7 mouse cellular contexts compared by ENCODE assay signal in genomic region chr11:120582268-120582981, GRCm38 (mm10). TPM values are rescaled to one million over a fixed set of nuclear protein-coding genes. Genes with fewer than 3 reads are reported as not detected.
DNase-seq lines count a peak whose midpoint lies in the region; ATAC-seq and TF ChIP-seq lines count a peak whose summit lies in the region.

No protein-coding gene starts in this region.

- peak overlapping the region; percentile 84 for H3K27ac ChIP-seq in forebrain, embryonic 11.5 days (ENCODE audit: low read depth, low read length)
- peak overlapping the region; percentile 93 for H3K27ac ChIP-seq in intestine, embryonic 16.5 days (ENCODE audit: low read length)
- peak overlapping the region; percentile 95 for H3K27ac ChIP-seq in lung, postnatal 0 days (ENCODE audit: low read length)

- H3K9me3 ChIP-seq in G1E (replicated peaks): no peaks in the 10 kb centered on the region; the same call in 1 of the 2 replicates
- H3K9me3 ChIP-seq in forebrain, embryonic 11.5 days (ENCODE audit: control insufficient read depth, low read length): peaks cover 3% of the 10 kb centered on the region; the same call in 1 of the 2 replicates
- no peaks in the 10 kb centered on the region for H3K9me3 ChIP-seq in intestine, embryonic 16.5 days (ENCODE audit: control insufficient read depth, low read length)
- no peaks in the 10 kb centered on the region for H3K9me3 ChIP-seq in lung, postnatal 0 days (ENCODE audit: low read length)

- peak overlapping the region; percentile 80 for H3K9ac ChIP-seq in forebrain, embryonic 11.5 days (ENCODE audit: low read length)
- H3K9ac ChIP-seq in intestine, embryonic 16.5 days (ENCODE audit: low read depth, low read length): peak overlapping the region; percentile 94
- H3K9ac ChIP-seq in lung, postnatal 0 days (replicated peaks; ENCODE audit: low read depth): no peak overlapping the region

- no peak for ATAC-seq in G1E (ENCODE audit: extremely low read depth, insufficient number of reproducible peaks, low FRiP score, poor library complexity, severe bottlenecking)
- ATAC-seq in forebrain, embryonic 11.5 days (replicated peaks; ENCODE audit: low FRiP score): no peak
- no peak for ATAC-seq in intestine, embryonic 16.5 days
- ATAC-seq in lung, postnatal 0 days: no peak
- ATAC-seq in activated CD4-positive, CD25-positive, alpha-beta regulatory T cell, adult 4 months: no peak

- H3K4me3 ChIP-seq in G1E (ENCODE audit: low read depth, low read length): peak overlapping the region; percentile 81; the same call in 1 of the 2 replicates
- H3K4me3 ChIP-seq in forebrain, embryonic 11.5 days (ENCODE audit: low read depth, low read length): peak overlapping the region; percentile 97
- peak overlapping the region; percentile 75 for H3K4me3 ChIP-seq in intestine, embryonic 16.5 days (ENCODE audit: low read length)
- H3K4me3 ChIP-seq in lung, postnatal 0 days (ENCODE audit: low read depth, low read length): peak overlapping the region; percentile 87

- no peak for TF ChIP-seq EP300 in lung, postnatal 0 days (IDR thresholded peaks at IDR 0.05)

- peak; percentile 38; the same call in 1 of the 2 replicates for TF ChIP-seq CTCF in G1E (IDR thresholded peaks at IDR 0.05; ENCODE audit: low read depth, low read length)
- peak; percentile 68 for TF ChIP-seq CTCF in lung, postnatal 0 days (IDR thresholded peaks at IDR 0.05)

- WGBS in forebrain, embryonic 11.5 days: 76% methylated on average over 8 of the region's 8 CpGs
- 70% methylated on average over 8 of the region's 8 CpGs for whole genome bisulfite sequencing in intestine, embryonic 16.5 days
- WGBS in lung, postnatal 0 days: 70% methylated on average over 8 of the region's 8 CpGs

- H3K4me1 ChIP-seq in G1E (ENCODE audit: insufficient read depth, low read depth, low read length): peaks cover 46% of the 10 kb centered on the region
- H3K4me1 ChIP-seq in forebrain, embryonic 11.5 days (replicated peaks; ENCODE audit: control insufficient read depth, insufficient read depth, low read length): peaks cover 10% of the 10 kb centered on the region
- H3K4me1 ChIP-seq in intestine, embryonic 16.5 days (ENCODE audit: control insufficient read depth, insufficient read depth, low read length): peaks cover 33% of the 10 kb centered on the region
- H3K4me1 ChIP-seq in lung, postnatal 0 days (ENCODE audit: insufficient read depth, low read depth, low read length): peaks cover 10% of the 10 kb centered on the region

- peak overlapping the region; percentile 87 for H3K4me2 ChIP-seq in forebrain, embryonic 11.5 days (ENCODE audit: low read depth, low read length, severe bottlenecking)
- H3K4me2 ChIP-seq in intestine, embryonic 16.5 days (ENCODE audit: low read depth, low read length): peak overlapping the region; percentile 63
- peak overlapping the region; percentile 79 for H3K4me2 ChIP-seq in lung, postnatal 0 days (replicated peaks; ENCODE audit: low read depth, low read length)

- DNase-seq in CD4-positive, CD25-positive, alpha-beta regulatory T cell, adult 2 months (ENCODE audit: low read depth, low spot score): peak; percentile 83
- DNase-seq in G1E (ENCODE audit: low spot score): no peak
- DNase-seq in forebrain, embryonic 11.5 days (ENCODE audit: low spot score): no peak
- DNase-seq in lung, postnatal 0 days (ENCODE audit: low spot score): peak; percentile 49
- peak; percentile 44 to 72 for DNase-seq in spleen, postnatal 10 days (ENCODE audit: low spot score in 2 of 2)

- H3K36me3 ChIP-seq in G1E (replicated peaks): peaks cover 78% of the 10 kb centered on the region
- H3K36me3 ChIP-seq in forebrain, embryonic 11.5 days (ENCODE audit: control insufficient read depth, insufficient read depth, low read length): peaks cover 28% of the 10 kb centered on the region
- peaks cover 29% of the 10 kb centered on the region for H3K36me3 ChIP-seq in intestine, embryonic 16.5 days (ENCODE audit: control insufficient read depth, insufficient read depth, low read length)
- H3K36me3 ChIP-seq in lung, postnatal 0 days (ENCODE audit: insufficient read depth, low read length): peaks cover 17% of the 10 kb centered on the region

- H3K27me3 ChIP-seq in G1E (ENCODE audit: insufficient read depth, low read length): no peaks in the 10 kb centered on the region
- no peaks in the 10 kb centered on the region for H3K27me3 ChIP-seq in forebrain, embryonic 11.5 days (ENCODE audit: control insufficient read depth, insufficient read depth, low read length)
- H3K27me3 ChIP-seq in intestine, embryonic 16.5 days (replicated peaks; ENCODE audit: control insufficient read depth, insufficient read depth, low read length): no peaks in the 10 kb centered on the region
- no peaks in the 10 kb centered on the region for H3K27me3 ChIP-seq in lung, postnatal 0 days (replicated peaks; ENCODE audit: insufficient read depth, low read length)

RNA-seq across cellular contexts. Expression of gene Arhgdia, which starts 1.0 kb away (rescaled TPM):
- total RNA-seq in G1E (2014; fragmentation: Nextera tagmentation) (354 and 381 TPM in 2 replicates), G1E (2017) (155 and 158 TPM in 2 replicates)
- polyA plus RNA-seq in G1E (2012): 1,000 and 1,072 TPM in 2 replicates
- polyA plus RNA-seq in forebrain, embryonic 11.5 days (2014; fragmentation: Nextera tagmentation; extraction: Ambion mirVana): 621 and 667 TPM in 2 replicates
- polyA plus RNA-seq in intestine, embryonic 16.5 days (2015; fragmentation: Nextera tagmentation; extraction: Ambion mirVana): 626 and 641 TPM in 2 replicates
- 512 TPM in 2 replicates for polyA plus RNA-seq in lung, postnatal 0 days (2015; fragmentation: Nextera tagmentation; extraction: Ambion mirVana)
- polyA plus RNA-seq in activated CD4-positive, CD25-positive, alpha-beta regulatory T cell, adult 4 months (2017; shearing (Covaris generic)): 100 to 1,000 TPM; 601 to 860 TPM

RNA-seq across cellular contexts. Expression of gene P4hb, which starts 9.4 kb away (rescaled TPM):
- total RNA-seq in G1E (2014; fragmentation: Nextera tagmentation): 268 and 289 TPM in 2 replicates
- total RNA-seq in G1E (2017): 411 and 414 TPM in 2 replicates
- polyA plus RNA-seq in G1E (2012): 516 and 719 TPM in 2 replicates
- polyA plus RNA-seq in forebrain, embryonic 11.5 days (2014; fragmentation: Nextera tagmentation; extraction: Ambion mirVana): 439 and 476 TPM in 2 replicates
- polyA plus RNA-seq in intestine, embryonic 16.5 days (2015; fragmentation: Nextera tagmentation; extraction: Ambion mirVana): 1,365 and 1,538 TPM in 2 replicates
- polyA plus RNA-seq in lung, postnatal 0 days (2015; fragmentation: Nextera tagmentation; extraction: Ambion mirVana): 551 and 555 TPM in 2 replicates
- 100 to 1,000 TPM; 140 to 160 TPM for polyA plus RNA-seq in activated CD4-positive, CD25-positive, alpha-beta regulatory T cell, adult 4 months (2017; shearing (Covaris generic))

RNA-seq across cellular contexts. Expression of gene Alyref, which starts 15.7 kb away (rescaled TPM):
- total RNA-seq in G1E (2014; fragmentation: Nextera tagmentation) (89.8 and 122 TPM in 2 replicates), G1E (2017) (270 and 280 TPM in 2 replicates)
- polyA plus RNA-seq in G1E (2012): 505 and 623 TPM in 2 replicates
- 808 and 816 TPM in 2 replicates for polyA plus RNA-seq in forebrain, embryonic 11.5 days (2014; fragmentation: Nextera tagmentation; extraction: Ambion mirVana)
- 19.6 and 86.6 TPM in 2 replicates for polyA plus RNA-seq in intestine, embryonic 16.5 days (2015; fragmentation: Nextera tagmentation; extraction: Ambion mirVana)
- 149 and 150 TPM in 2 replicates for polyA plus RNA-seq in lung, postnatal 0 days (2015; fragmentation: Nextera tagmentation; extraction: Ambion mirVana)
- 10 to 100 TPM; 18.9 to 51.6 TPM for polyA plus RNA-seq in activated CD4-positive, CD25-positive, alpha-beta regulatory T cell, adult 4 months (2017; shearing (Covaris generic))

RNA-seq across cellular contexts. Expression of gene Anapc11, which starts 15.8 kb away (rescaled TPM):
- total RNA-seq in G1E (2014; fragmentation: Nextera tagmentation) (83.1 and 83.8 TPM in 2 replicates), G1E (2017) (62.3 and 69.3 TPM in 2 replicates)
- 176 and 212 TPM in 2 replicates for polyA plus RNA-seq in G1E (2012)
- 200 and 217 TPM in 2 replicates for polyA plus RNA-seq in forebrain, embryonic 11.5 days (2014; fragmentation: Nextera tagmentation; extraction: Ambion mirVana)
- polyA plus RNA-seq in intestine, embryonic 16.5 days (2015; fragmentation: Nextera tagmentation; extraction: Ambion mirVana): 164 and 171 TPM in 2 replicates
- polyA plus RNA-seq in lung, postnatal 0 days (2015; fragmentation: Nextera tagmentation; extraction: Ambion mirVana): 138 and 151 TPM in 2 replicates
- polyA plus RNA-seq in activated CD4-positive, CD25-positive, alpha-beta regulatory T cell, adult 4 months (2017; shearing (Covaris generic)): 100 to 1,000 TPM; 112 to 117 TPM

RNA-seq across cellular contexts. Expression of gene Npb, which starts 25.9 kb away (rescaled TPM):
- 1.9 and 2.6 TPM in 2 replicates for total RNA-seq in G1E (2014; fragmentation: Nextera tagmentation)
- 0.58 TPM in 1 of 2 replicates, not detected in the other for total RNA-seq in G1E (2017)
- 3.2 and 3.8 TPM in 2 replicates for polyA plus RNA-seq in G1E (2012)
- not detected in 2 replicates for polyA plus RNA-seq in forebrain, embryonic 11.5 days (2014; fragmentation: Nextera tagmentation; extraction: Ambion mirVana)
- polyA plus RNA-seq in intestine, embryonic 16.5 days (2015; fragmentation: Nextera tagmentation; extraction: Ambion mirVana): 2.7 and 3.8 TPM in 2 replicates
- 2.5 and 2.9 TPM in 2 replicates for polyA plus RNA-seq in lung, postnatal 0 days (2015; fragmentation: Nextera tagmentation; extraction: Ambion mirVana)
- polyA plus RNA-seq in activated CD4-positive, CD25-positive, alpha-beta regulatory T cell, adult 4 months (2017; shearing (Covaris generic)): not detected

Comparison
In these comparisons a context has a peak if more than half of its experiments do, and no peak if none do; other contexts are left out.
1. DNase-seq: peak in CD4-positive, CD25-positive, alpha-beta regulatory T cell, adult 2 months (single experiment), lung, postnatal 0 days (single experiment) and spleen, postnatal 10 days (2 of 2); none in G1E (single experiment) and forebrain, embryonic 11.5 days (single experiment).
2. Peak in every context shown above with its lines, with median percentiles within 50 percentile points of each other: H3K4me3 ChIP-seq, H3K27ac ChIP-seq and H3K4me2 ChIP-seq.